Mouse (Mus musculus) limb, embryonic 13.5 days (tissue): ENCODE measurements around the gene Arhgdig. TPM values are rescaled to one million over a fixed set of nuclear protein-coding genes. Genes with fewer than 3 reads are reported as not detected.
"Not testable (repeated sequence)": the region's sequence is repeated elsewhere in the genome, so short reads cannot be mapped to it uniquely, and the experiment has no call there.

Source experiments
- ATAC-seq: fragments of 200-750 bp; cut with Nextera tagmentation; 2 replicates; pipeline ENCODE4 v1.8.0; 2017; ENCODE audit warnings: low read depth, moderate number of reproducible peaks, moderate TSS enrichment; ENCODE audit not compliant: low FRiP score
- H3K27ac ChIP-seq: fragments of 300-500 bp; sonication (generic); 2 replicates; pipeline ENCODE4 v1.5.1; 2015; ENCODE audit warnings: inconsistent platforms, mild to moderate bottlenecking, moderate library complexity
- H3K27me3 ChIP-seq: fragments of 300-500 bp; sonication (generic); 2 replicates; pipeline ENCODE4 v1.6.1; 2015; ENCODE audit warnings: mild to moderate bottlenecking, inconsistent platforms
- H3K36me3 ChIP-seq: fragments of 300-500 bp; sonication (generic); 2 replicates; pipeline ENCODE4 v1.6.1; 2015; ENCODE audit warnings: inconsistent platforms, mild to moderate bottlenecking, moderate library complexity
- H3K4me1 ChIP-seq: fragments of 300-500 bp; sonication (generic); 2 replicates; pipeline ENCODE4 v1.6.1; 2015; ENCODE audit warnings: inconsistent platforms
- H3K4me2 ChIP-seq: fragments of 300-500 bp; sonication (generic); replicated peaks from 2 replicates; pipeline ENCODE4 v1.6.1; 2015; ENCODE audit warnings: inconsistent platforms, mild to moderate bottlenecking, moderate library complexity
- H3K4me3 ChIP-seq: fragments of 300-500 bp; sonication (generic); 2 replicates; pipeline ENCODE4 v1.5.1; 2015; ENCODE audit warnings: moderate library complexity, mild to moderate bottlenecking, inconsistent platforms
- H3K9ac ChIP-seq: fragments of 300-500 bp; sonication (generic); 2 replicates; pipeline ENCODE4 v1.6.1; 2015; ENCODE audit warnings: mild to moderate bottlenecking, inconsistent platforms
- H3K9me3 ChIP-seq: fragments of 300-500 bp; sonication (generic); 2 replicates; pipeline ENCODE4 v1.6.1; 2016; ENCODE audit warnings: inconsistent platforms
- WGBS: fragments of 180-500 bp; shearing (Covaris S2); methylation state at CpG from one replicate; pipeline ENCODE4 v1.1.7; 2015; 5-methylcytosine and 5-hydroxymethylcytosine counted together
- polyA plus RNA-seq: library from polyadenylated mRNA; unstranded; fragments of >200 nt; fragmentation: Nextera tagmentation; extraction: Ambion mirVana; gene quantifications from 2 replicates; pipeline ENCODE4 v1.2.1, GENCODE M21; 2015

Gene Arhgdig
- polyA plus RNA-seq, 1 experiment from 2014 or later = 7.1 TPM

GRCm38 (mm10) chr17:26202737-26203136 lies 4.8 kb downstream of the Arhgdig start, which contains the start of gene Rgs11:
TSS of gene Rgs11 (plus strand) at chr17:26202951.
- Histone ChIP-seq H3K27me3 (peaks cover 77% of the 10 kb centered on the region), H3K4me3 (peak within 1 kb of the TSS; percentile 60), H3K27ac (no peak within 1 kb of the TSS), H3K9ac (peak within 1 kb of the TSS; percentile 59), H3K36me3 (peaks cover 10% of the 10 kb centered on the region), H3K4me2 (peak within 1 kb of the TSS; percentile 97), H3K9me3 (no peaks in the 10 kb centered on the region), H3K4me1 (peaks cover 33% of the 10 kb centered on the region)
- ATAC-seq = no peak
- WGBS = 2% methylated on average over 22 of the region's 22 CpGs

- peak overlapping the region; percentile 60 for H3K4me3 ChIP-seq
- H3K9ac ChIP-seq = no peak overlapping the region
- H3K4me1 ChIP-seq = peaks cover 33% of the 10 kb centered on the region
- peaks cover 77% of the 10 kb centered on the region for H3K27me3 ChIP-seq
- H3K9me3 ChIP-seq = no peaks in the 10 kb centered on the region
- H3K27ac ChIP-seq = no peak overlapping the region
- ATAC-seq = no peak
- peak overlapping the region; percentile 96 for H3K4me2 ChIP-seq
- H3K36me3 ChIP-seq = peaks cover 17% of the 10 kb centered on the region
Measured at GRCm38 (mm10) chr17:26201998-26202397, 5.6 kb downstream of the Arhgdig start.

- under 1% methylated on average over 88 of the region's 92 CpGs for WGBS
- peak overlapping the region; percentile 96 for H3K4me2 ChIP-seq
- no peaks in the 10 kb centered on the region for H3K9me3 ChIP-seq
- peak; percentile 21; the same call in 1 of the 2 replicates for ATAC-seq
- peaks cover 33% of the 10 kb centered on the region for H3K4me1 ChIP-seq
- no peak overlapping the region for H3K27ac ChIP-seq
- H3K27me3 ChIP-seq = peaks cover 74% of the 10 kb centered on the region
- H3K4me3 ChIP-seq = peak overlapping the region; percentile 60
- H3K36me3 ChIP-seq = peaks cover 26% of the 10 kb centered on the region
- H3K9ac ChIP-seq = peak overlapping the region; percentile 68
Measured at GRCm38 (mm10) chr17:26200831-26201705, 6.5 kb downstream of the Arhgdig start.

- peaks cover 53% of the 10 kb centered on the region for H3K27me3 ChIP-seq
- peaks cover 48% of the 10 kb centered on the region for H3K36me3 ChIP-seq
- 0 out of 2 replicates have a peak within 1 kb of the TSS, but pooled peaks have one; percentile 96 for H3K4me2 ChIP-seq
- H3K9ac ChIP-seq = no peak within 1 kb of the TSS
- peaks cover 24% of the 10 kb centered on the region for H3K4me1 ChIP-seq
- no peak within 1 kb of the TSS for H3K27ac ChIP-seq
- H3K9me3 ChIP-seq = no peaks in the 10 kb centered on the region
- ATAC-seq = no peak
- no peak within 1 kb of the TSS for H3K4me3 ChIP-seq
- 75% methylated on average over 4 of the region's 4 CpGs for WGBS
Measured at GRCm38 (mm10) chr17:26198892-26199291, 8.7 kb downstream of the Arhgdig start, which contains the start of gene Pdia2. TSS of gene Pdia2 (minus strand) at chr17:26199087.

GRCm38 (mm10) chr17:26192481-26193190 lies 14.9 kb downstream of the Arhgdig start:
- WGBS = 94% methylated on average over 15 of the region's 15 CpGs
- no peak overlapping the region for H3K4me2 ChIP-seq
- no peak overlapping the region for H3K4me3 ChIP-seq
- ATAC-seq = no peak
- H3K27me3 ChIP-seq = no peaks in the 10 kb centered on the region
- H3K9me3 ChIP-seq = no peaks in the 10 kb centered on the region
- no peak overlapping the region for H3K27ac ChIP-seq
- peaks cover 99% of the 10 kb centered on the region for H3K36me3 ChIP-seq
- no peak overlapping the region for H3K9ac ChIP-seq
- H3K4me1 ChIP-seq = no peaks in the 10 kb centered on the region

GRCm38 (mm10) chr17:26191486-26191885 lies 16.1 kb downstream of the Arhgdig start:
- ATAC-seq, H3K9me3 ChIP-seq, H3K27me3 ChIP-seq, H3K4me1 ChIP-seq, H3K4me3 ChIP-seq, H3K4me2 ChIP-seq, H3K9ac ChIP-seq, H3K27ac ChIP-seq: not testable (repeated sequence)
- H3K36me3 ChIP-seq = peaks cover 99% of the 10 kb centered on the region
- WGBS = 94% methylated on average over 7 of the region's 7 CpGs

- Histone ChIP-seq H3K9ac (no peak overlapping the region), H3K4me1 (no peaks in the 10 kb centered on the region), H3K4me3 (no peak overlapping the region), H3K36me3 (peaks cover 99% of the 10 kb centered on the region), H3K9me3 (no peaks in the 10 kb centered on the region), H3K4me2 (no peak overlapping the region), H3K27ac (no peak overlapping the region), H3K27me3 (no peaks in the 10 kb centered on the region)
- ATAC-seq = no peak
- 94% methylated on average over 11 of the region's 11 CpGs for WGBS
Measured at GRCm38 (mm10) chr17:26188091-26188805, 19.3 kb downstream of the Arhgdig start.

GRCm38 (mm10) chr17:26187592-26187991 lies 20.0 kb downstream of the Arhgdig start:
- H3K36me3 ChIP-seq = peaks cover 99% of the 10 kb centered on the region
- no peak for ATAC-seq
- H3K4me1 ChIP-seq = no peaks in the 10 kb centered on the region
- over 99% methylated on average over 5 of the region's 5 CpGs for WGBS
- H3K4me3 ChIP-seq = no peak overlapping the region
- H3K9me3 ChIP-seq = no peaks in the 10 kb centered on the region
- H3K27ac ChIP-seq = no peak overlapping the region
- H3K4me2 ChIP-seq = no peak overlapping the region
- H3K27me3 ChIP-seq = no peaks in the 10 kb centered on the region
- H3K9ac ChIP-seq = no peak overlapping the region

GRCm38 (mm10) chr17:26181179-26181578 lies 26.4 kb downstream of the Arhgdig start:
- H3K27me3 ChIP-seq = no peaks in the 10 kb centered on the region
- H3K36me3 ChIP-seq = peaks cover 69% of the 10 kb centered on the region
- 88% methylated on average over 3 of the region's 3 CpGs for WGBS
- H3K27ac ChIP-seq = no peak overlapping the region
- no peak overlapping the region for H3K4me3 ChIP-seq
- H3K9me3 ChIP-seq = peaks cover 9% of the 10 kb centered on the region; the same call in 1 of the 2 replicates
- ATAC-seq = no peak
- no peak overlapping the region for H3K9ac ChIP-seq
- H3K4me1 ChIP-seq = no peaks in the 10 kb centered on the region; the same call in 1 of the 2 replicates
- H3K4me2 ChIP-seq = no peak overlapping the region

GRCm38 (mm10) chr17:26178611-26179010 lies 29.0 kb downstream of the Arhgdig start:
- H3K9ac ChIP-seq = no peak overlapping the region
- no peak for ATAC-seq

GRCm38 (mm10) chr17:26175248-26175647 lies 32.3 kb downstream of the Arhgdig start:
- peaks cover 61% of the 10 kb centered on the region for H3K36me3 ChIP-seq
- H3K4me2 ChIP-seq, H3K4me3 ChIP-seq: not testable (repeated sequence)

More at GRCm38 (mm10) chr17:26178611-26179010, 29.0 kb downstream of the Arhgdig start:
- H3K36me3 ChIP-seq = peaks cover 69% of the 10 kb centered on the region
- H3K4me3 ChIP-seq = no peak overlapping the region
- no peaks in the 10 kb centered on the region; the same call in 1 of the 2 replicates for H3K4me1 ChIP-seq
- H3K27ac ChIP-seq = no peak overlapping the region
- peaks cover 9% of the 10 kb centered on the region; the same call in 1 of the 2 replicates for H3K9me3 ChIP-seq
- H3K4me2 ChIP-seq = no peak overlapping the region
- no peaks in the 10 kb centered on the region for H3K27me3 ChIP-seq

More at GRCm38 (mm10) chr17:26175248-26175647, 32.3 kb downstream of the Arhgdig start:
- not testable (repeated sequence) for H3K9ac ChIP-seq, H3K9me3 ChIP-seq, H3K4me1 ChIP-seq, H3K27ac ChIP-seq, H3K27me3 ChIP-seq, ATAC-seq
- 93% methylated on average over 2 of the region's 2 CpGs for WGBS
